Mouse (Mus musculus): Measurements from ENCODE around the gene Iars2. TPM values are rescaled to one million over a fixed set of nuclear protein-coding genes. Genes with fewer than 3 reads are reported as not detected.

The Iars2 gene
- total and polyA plus RNA-seq, 3 experiments: 37.2 to 47.2 (median 41.9) TPM

- DNase-seq (ENCODE audit: extremely low read depth): no peak
- Histone ChIP-seq H3K27me3 (replicated peaks) (no peaks in the 10 kb centered on the region), H3K27ac (ENCODE audit: insufficient read depth, low read depth) (no peak overlapping the region), H3K79me2 (replicated peaks; ENCODE audit: control insufficient read depth, extremely low read depth, insufficient read depth, poor library complexity, severe bottlenecking) (no peaks in the 10 kb centered on the region), H3K4me3 (replicated peaks in 1 of 3; ENCODE audit: low read depth in 2 of 3, low read length in 2 of 3, poor library complexity in 1 of 3) (no peak overlapping the region), H3K4me1 (ENCODE audit: control insufficient read depth in 1 of 2, insufficient read depth in 2 of 2) (no peaks in the 10 kb centered on the region), H3K9ac (ENCODE audit: insufficient read depth, low read depth) (no peak overlapping the region), H3K36me3 (replicated peaks in 1 of 2; ENCODE audit: control insufficient read depth in 1 of 2, insufficient read depth in 1 of 2, low read length in 1 of 2) (peaks cover 40 to 80% of the 10 kb centered on the region in 2 experiments), H3K9me3 (replicated peaks; ENCODE audit: low read length) (no peaks in the 10 kb centered on the region), H3K4me2 (ENCODE audit: insufficient read depth, low read depth, poor library complexity, severe bottlenecking) (no peak overlapping the region)
- no peak for TF ChIP-seq RCOR1 (conservative IDR thresholded peaks at IDR 0.05; ENCODE audit: low read depth, low read length)
- TF ChIP-seq EP300 (IDR thresholded peaks at IDR 0.05; ENCODE audit: low read length): no peak
- TF ChIP-seq ETS1 (conservative IDR thresholded peaks at IDR 0.05; ENCODE audit: low read depth, low read length): no peak
- no peak for TF ChIP-seq POLR2AphosphoS2 (IDR thresholded peaks at IDR 0.05; ENCODE audit: low read depth, low read length)
- TF ChIP-seq JUND (conservative IDR thresholded peaks at IDR 0.05; ENCODE audit: low read depth, low read length): no peak
- TF ChIP-seq USF2 (conservative IDR thresholded peaks at IDR 0.05; ENCODE audit: low read depth, low read length): no peak
- TF ChIP-seq NRF1 (IDR thresholded peaks at IDR 0.05; ENCODE audit: low read depth, low read length): no peak
- no peak for TF ChIP-seq ZNF384 (IDR thresholded peaks at IDR 0.05; ENCODE audit: low read depth, low read length)
- in situ Hi-C loops (cut with MboI; ENCODE audit: low pct_ligation_motif_present, low pct_unique_long_range_greater_than_20kb, low sequenced_read_pairs): no loop called here
- dilution Hi-C loops (cut with MboI; ENCODE audit: extremely low pct_ligation_motif_present, extremely low pct_unique_long_range_greater_than_20kb, low sequenced_read_pairs): no loop called here
These were observed 57.8 kb downstream of the Iars2 start for GRCm38 (mm10) chr1:185271373-185271772.

- no peak for DNase-seq (ENCODE audit: extremely low read depth)
- no peak for TF ChIP-seq HCFC1 (IDR thresholded peaks at IDR 0.05; ENCODE audit: low read depth, low read length)
- TF ChIP-seq USF2 (conservative IDR thresholded peaks at IDR 0.05; ENCODE audit: low read depth, low read length): no peak
- TF ChIP-seq MAFK (IDR thresholded peaks at IDR 0.05; ENCODE audit: insufficient replicate concordance, low read length): no peak
- TF ChIP-seq ZC3H11A (IDR thresholded peaks at IDR 0.05; ENCODE audit: low read depth, low read length): no peak
- no peak for TF ChIP-seq RAD21 (IDR thresholded peaks at IDR 0.05; ENCODE audit: low read depth, low read length)
- no peak for TF ChIP-seq POLR2A (IDR thresholded peaks at IDR 0.05; ENCODE audit: low read depth, low read length)
- no peak for TF ChIP-seq ETS1 (conservative IDR thresholded peaks at IDR 0.05; ENCODE audit: low read depth, low read length)
- no peak for TF ChIP-seq JUND (conservative IDR thresholded peaks at IDR 0.05; ENCODE audit: low read depth, low read length)
- no peak for TF ChIP-seq NRF1 (IDR thresholded peaks at IDR 0.05; ENCODE audit: low read depth, low read length)
- TF ChIP-seq E2F4 (IDR thresholded peaks at IDR 0.05; ENCODE audit: insufficient replicate concordance, low read depth, low read length): no peak
- no peak for TF ChIP-seq SIN3A (IDR thresholded peaks at IDR 0.05; ENCODE audit: low read length)
- no peak for TF ChIP-seq ZMIZ1 (IDR thresholded peaks at IDR 0.05; ENCODE audit: low read depth, low read length)
- no peak for TF ChIP-seq BHLHE40 (IDR thresholded peaks at IDR 0.05; ENCODE audit: low read depth, low read length)
- H3K9ac ChIP-seq (ENCODE audit: insufficient read depth, low read depth): no peak overlapping the region
- H3K36me3 ChIP-seq (replicated peaks in 1 of 2; ENCODE audit: control insufficient read depth in 1 of 2, insufficient read depth in 1 of 2, low read length in 1 of 2): peaks cover 39 to 79% of the 10 kb centered on the region in 2 experiments
- H3K9me3 ChIP-seq (replicated peaks; ENCODE audit: low read length): no peaks in the 10 kb centered on the region
- no peak overlapping the region for H3K27ac ChIP-seq (ENCODE audit: insufficient read depth, low read depth)
- H3K4me2 ChIP-seq (ENCODE audit: insufficient read depth, low read depth, poor library complexity, severe bottlenecking): no peak overlapping the region
- no peaks in the 10 kb centered on the region for H3K4me1 ChIP-seq (ENCODE audit: control insufficient read depth in 1 of 2, insufficient read depth in 2 of 2)
- dilution Hi-C loops (cut with MboI; ENCODE audit: extremely low pct_ligation_motif_present, extremely low pct_unique_long_range_greater_than_20kb, low sequenced_read_pairs) (no loop called here), in situ Hi-C loops (cut with MboI; ENCODE audit: low pct_ligation_motif_present, low pct_unique_long_range_greater_than_20kb, low sequenced_read_pairs) (no loop called here)
- H3K4me3 ChIP-seq (replicated peaks in 1 of 3; ENCODE audit: low read depth in 2 of 3, low read length in 2 of 3, poor library complexity in 1 of 3): no peak overlapping the region
- H3K79me2 ChIP-seq (replicated peaks; ENCODE audit: control insufficient read depth, extremely low read depth, insufficient read depth, poor library complexity, severe bottlenecking): no peaks in the 10 kb centered on the region
- no peaks in the 10 kb centered on the region for H3K27me3 ChIP-seq (replicated peaks)
These were observed 58.6 kb downstream of the Iars2 start for GRCm38 (mm10) chr1:185270403-185271097.

Measured in CH12.LX (cell line).